Mouse (Mus musculus): Measurements from ENCODE around the gene Nup107. TPM values are rescaled to one million over a fixed set of nuclear protein-coding genes. Genes with fewer than 3 reads are reported as not detected.

The Nup107 gene
- 66.1 and 90.0 TPM in 2 replicates for polyA plus RNA-seq (2012; rRNA removed)

DNA sequence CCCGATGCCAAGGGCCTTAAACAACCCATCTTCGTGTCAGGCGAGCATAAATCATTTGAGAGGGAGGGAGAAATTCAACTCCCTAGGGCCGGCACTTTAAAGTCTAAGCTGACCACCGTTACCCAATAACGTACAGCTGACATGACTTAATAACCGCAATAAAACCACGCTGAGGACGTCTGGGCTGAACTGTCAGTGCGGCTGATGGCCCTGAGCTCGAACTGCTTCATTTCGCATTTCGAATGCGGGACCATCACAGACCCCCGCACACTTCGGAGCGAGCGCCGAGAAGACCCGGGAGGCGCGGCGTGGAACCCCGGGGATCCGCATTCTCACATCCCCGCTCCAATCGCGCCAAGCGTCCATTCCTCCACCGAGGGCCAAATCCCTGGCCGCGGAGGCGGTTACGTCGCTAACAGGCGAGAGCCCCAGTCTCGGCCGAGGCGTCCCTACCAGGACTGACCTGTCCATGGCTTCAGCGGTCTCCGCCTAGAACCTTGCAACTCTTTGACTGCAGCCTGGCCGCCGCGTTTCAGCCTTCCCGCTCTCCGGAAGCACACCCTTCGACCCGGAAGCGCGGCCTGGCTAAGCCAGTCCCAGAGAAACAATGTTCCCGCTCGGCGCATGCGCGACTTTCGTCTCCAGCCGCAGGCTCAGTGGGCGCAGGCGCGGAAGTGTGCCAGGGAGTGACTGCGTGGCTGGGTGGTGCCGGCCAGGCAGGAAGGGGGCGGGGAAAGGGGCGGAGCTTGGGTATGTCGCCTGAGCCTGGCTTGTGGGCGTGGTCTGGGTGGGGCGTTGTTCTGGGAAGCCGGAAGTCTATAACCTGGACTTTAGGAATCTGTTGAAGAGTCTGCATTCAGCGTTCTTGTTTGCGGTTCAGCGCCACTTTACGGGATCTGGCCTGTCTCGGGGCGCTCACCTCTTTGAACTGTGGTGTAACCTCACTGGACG is at the start of gene Nup107:
TSS of gene Nup107 (minus strand) at position 565 of the 951 bp plus-strand sequence.

DNA sequence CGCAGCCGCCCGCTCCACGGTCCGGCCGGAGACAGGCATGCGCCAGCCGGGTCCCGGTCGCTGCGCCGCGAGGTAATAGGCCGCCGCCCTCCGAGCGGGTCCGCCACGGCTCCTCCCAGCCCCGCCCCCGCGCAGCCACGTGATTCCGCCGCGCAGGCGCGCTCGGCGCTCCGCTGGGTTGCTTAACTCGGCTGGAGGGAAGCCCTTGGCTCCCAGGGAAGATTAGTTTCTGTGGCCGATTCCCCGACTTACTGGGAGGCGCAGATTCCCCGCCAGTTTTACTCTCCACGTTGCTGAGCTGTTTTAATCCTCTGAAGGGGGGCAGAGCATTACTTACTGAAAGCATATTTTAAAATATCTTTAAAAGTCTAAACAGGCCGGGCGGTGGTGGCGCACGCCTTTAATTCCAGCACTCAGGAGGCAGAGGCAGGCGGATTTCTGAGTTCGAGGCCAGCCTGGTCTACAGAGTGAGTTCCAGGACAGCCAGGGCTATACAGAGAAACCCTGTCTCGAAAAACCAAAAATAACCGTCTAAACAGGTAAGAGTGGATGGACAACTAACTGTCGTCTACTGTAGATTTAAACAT is 46.1 kb downstream of the Nup107 start, which contains the start of gene Slc35e3:
TSS of gene Slc35e3 (minus strand) at position 69 of the 587 bp plus-strand sequence.

DNA sequence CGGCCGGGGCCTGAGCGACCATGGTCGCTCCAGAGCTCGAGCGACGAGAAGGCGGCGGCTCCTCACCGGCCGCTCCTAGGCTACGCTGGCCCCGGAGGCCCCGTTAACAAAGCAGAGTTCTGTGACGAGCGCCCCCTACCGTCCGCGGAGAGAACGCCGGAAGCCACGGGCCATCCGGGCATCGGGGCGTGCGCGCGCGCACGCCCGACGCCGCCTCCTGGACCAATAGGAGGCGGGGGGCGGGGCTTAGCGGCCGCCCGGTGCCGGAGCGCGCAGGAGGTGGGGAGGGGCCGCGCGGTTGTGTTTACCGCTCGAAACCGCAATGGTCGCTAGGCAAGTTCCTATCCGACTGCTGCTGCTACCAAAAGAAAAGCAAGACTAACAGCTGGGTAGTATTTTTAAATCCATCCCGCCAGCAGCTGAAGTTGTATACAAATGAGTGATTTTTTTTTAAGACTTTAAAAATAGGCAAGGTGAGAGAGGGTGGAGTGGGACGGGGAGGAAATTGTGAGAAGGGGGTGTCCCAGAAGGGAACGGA is 81.8 kb downstream of the Nup107 start, which contains the start of gene Mdm2:
TSS of gene Mdm2 (minus strand) at position 155 of the 538 bp plus-strand sequence.

Other genes with a start within 250 kb of the Nup107 start
- 2.6 and 9.7 TPM in 2 replicates for gene Cpm, start 163.2 kb downstream of the Nup107 start, polyA plus RNA-seq (2012; rRNA removed)
- 82.8 and 148 TPM in 2 replicates for gene Mdm2, start 81.9 kb downstream of the Nup107 start, polyA plus RNA-seq (2012; rRNA removed)
- 18.0 and 28.0 TPM in 2 replicates for gene Slc35e3, start 46.3 kb downstream of the Nup107 start, polyA plus RNA-seq (2012; rRNA removed)
- 48.6 and 98.4 TPM in 2 replicates for gene Rap1b, start 53.3 kb upstream of the Nup107 start, polyA plus RNA-seq (2012; rRNA removed)